Comparison of ENCODE assay signal across 17 mouse cellular contexts in the genomic region with DNA sequence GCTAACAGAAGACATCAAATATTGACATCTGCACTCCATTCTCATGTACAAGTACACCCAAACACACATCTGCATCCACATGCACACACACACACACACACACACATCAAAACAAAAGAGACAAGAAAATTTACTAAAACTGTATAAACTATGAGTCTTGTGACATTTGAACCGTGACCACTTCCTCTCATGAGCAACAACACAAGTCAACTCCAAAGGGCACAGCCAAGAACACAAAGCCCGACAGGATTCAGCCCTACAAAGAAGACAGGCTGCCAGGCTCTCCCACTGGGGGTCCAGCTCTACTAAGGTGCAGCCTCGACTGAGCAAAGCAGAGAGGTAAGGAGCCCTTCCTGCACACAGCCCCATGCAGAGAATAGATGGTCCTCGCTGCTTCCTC. TPM values are rescaled to one million over a fixed set of nuclear protein-coding genes. Genes with fewer than 3 reads are reported as not detected.
DNase-seq lines count a peak whose midpoint lies in the region; ATAC-seq and TF ChIP-seq lines count a peak whose summit lies in the region.
"Had no signal": no experiment of that assay in that cellular context is flagged by ENCODE, and none has a peak within 500 bp of the region (broad histone marks: within the 10 kb centered on the region; RNA-seq: fewer than 3 reads in every experiment).

No protein-coding gene starts in this region.

- H3K27me3 ChIP-seq in thymus, adult 2 months (ENCODE audit: control insufficient read depth, insufficient read depth, low read length) = no peaks in the 10 kb centered on the region
- no peaks in the 10 kb centered on the region for H3K27me3 ChIP-seq in liver, embryonic 14.5 days (ENCODE audit: control insufficient read depth, insufficient read depth, low read length)
- H3K27me3 ChIP-seq: CH12.LX had no signal

- no peak for TF ChIP-seq EP300 in liver, embryonic 14.5 days (IDR thresholded peaks at IDR 0.05; ENCODE audit: low read depth)

- no peak for TF ChIP-seq CTCF in thymus, adult 2 months (IDR thresholded peaks at IDR 0.05; ENCODE audit: borderline replicate concordance, control insufficient read depth, extremely low read depth, insufficient read depth, low read length, poor library complexity)
- no peak for TF ChIP-seq CTCF in liver, embryonic 14.5 days (IDR thresholded peaks at IDR 0.05; ENCODE audit: low read depth)

- ATAC-seq in liver, embryonic 14.5 days (ENCODE audit: insufficient read depth) = no peak
- ATAC-seq: hindbrain, postnatal 0 days had no signal

- no peak overlapping the region for H3K4me3 ChIP-seq in thymus, adult 2 months (ENCODE audit: control insufficient read depth, insufficient read depth, low read length)
- no peak overlapping the region for H3K4me3 ChIP-seq in liver, embryonic 14.5 days (ENCODE audit: insufficient read depth in 1 of 2, low read depth in 2 of 2, low read length in 2 of 2)
- H3K4me3 ChIP-seq: heart, embryonic 10.5 days; layer of hippocampus, adult 2 months; left cerebral cortex, adult 2 months had no signal

- WGBS in thymus, adult 2 months = 18% methylated on average over 4 of the region's 4 CpGs
- WGBS in liver, embryonic 14.5 days (ENCODE audit: insufficient replicate concordance) = 34% methylated on average over 4 of the region's 4 CpGs

- DNase-seq in thymus, adult 2 months = peak; percentile 8
- no peak for DNase-seq in thymus, postnatal 14 days
- DNase-seq in T-cell, adult 2 months (ENCODE audit: low spot score) = peak; percentile 36
- DNase-seq in liver, embryonic 14.5 days (ENCODE audit: low read depth in 3 of 3, low spot score in 3 of 3) = no peak
- no peak for DNase-seq in adrenal gland, postnatal 4 days (ENCODE audit: low spot score in 2 of 2)
- no peak for DNase-seq in right cerebral cortex, adult 18-20 months
- DNase-seq in right cerebral cortex, adult 2 months (ENCODE audit: low spot score in 2 of 2) = no peak
- DNase-seq: cerebellum, adult 18-20 months; gastrocnemius, postnatal 25 days; heart, postnatal 36 days; kidney, adult 9 months had no signal

- H3K9ac ChIP-seq in liver, embryonic 14.5 days (replicated peaks) = no peak overlapping the region; the same call in 1 of the 2 replicates

- no peaks in the 10 kb centered on the region for H3K36me3 ChIP-seq in thymus, adult 2 months (ENCODE audit: control insufficient read depth, insufficient read depth, low read length)
- H3K36me3 ChIP-seq in liver, embryonic 14.5 days (replicated peaks; ENCODE audit: control insufficient read depth, insufficient read depth, low read depth) = no peaks in the 10 kb centered on the region
- H3K36me3 ChIP-seq: heart, embryonic 10.5 days had no signal

- H3K27ac ChIP-seq in thymus, adult 2 months (ENCODE audit: control insufficient read depth, insufficient read depth, low read length) = peak overlapping the region; percentile 28; the same call in 1 of the 2 replicates
- H3K27ac ChIP-seq in liver, embryonic 14.5 days = peak overlapping the region; percentile 19; the same call in 1 of the 2 replicates
- H3K27ac ChIP-seq: hindbrain, postnatal 0 days; layer of hippocampus, adult 2 months; left cerebral cortex, adult 2 months had no signal

- H3K4me1 ChIP-seq in thymus, adult 2 months (replicated peaks; ENCODE audit: control insufficient read depth, insufficient read depth, low read length) = peaks cover 35% of the 10 kb centered on the region
- peaks cover 51 to 55% of the 10 kb centered on the region in 2 experiments for H3K4me1 ChIP-seq in liver, embryonic 14.5 days (replicated peaks; ENCODE audit: control insufficient read depth in 2 of 2, insufficient read depth in 2 of 2, low read length in 1 of 2)

- TF ChIP-seq POLR2A in thymus, adult 2 months (IDR thresholded peaks at IDR 0.05; ENCODE audit: control insufficient read depth, extremely low read depth, insufficient read depth, low read length, poor library complexity) = no peak

- H3K9me3 ChIP-seq in liver, embryonic 14.5 days (ENCODE audit: control insufficient read depth, low read length) = no peaks in the 10 kb centered on the region
- H3K9me3 ChIP-seq: heart, embryonic 10.5 days; megakaryocyte, embryonic 14.5 days had no signal

- no peak overlapping the region for H3K4me2 ChIP-seq in liver, embryonic 14.5 days (ENCODE audit: low read depth)

RNA-seq across cellular contexts. Expression of gene Rnf130, which starts 42.3 kb away (rescaled TPM):
- 30.3 and 41.1 TPM in 2 replicates for polyA plus RNA-seq in thymus, adult 2 months (2012; rRNA removed)
- polyA plus RNA-seq in liver, embryonic 14.5 days (2012; rRNA removed) = 11.2 and 16.0 TPM in 2 replicates
- polyA plus RNA-seq in liver, embryonic 14.5 days (2014; fragmentation: Nextera tagmentation; extraction: Ambion mirVana) = 36.3 and 36.4 TPM in 2 replicates
- 10 to 100 TPM; 73.5 to 82.1 TPM for total RNA-seq in adrenal gland, postnatal 4 days (2021)
- total RNA-seq: CH12.LX had no signal

Comparison
In these comparisons a context has a peak if more than half of its experiments do, and no peak if none do; other contexts are left out.
1. DNase-seq: peak in thymus, adult 2 months (single experiment) and T-cell, adult 2 months (single experiment); none in thymus, postnatal 14 days (single experiment), liver, embryonic 14.5 days (0 of 3), adrenal gland, postnatal 4 days (0 of 2), right cerebral cortex, adult 18-20 months (single experiment) and right cerebral cortex, adult 2 months (0 of 2).